Mouse (Mus musculus) MEL (cell line): ENCODE results near the gene Mgll.

Experiments
- CTCF ChIP-seq, 3 experiments: IDR thresholded peaks in 2 of 3; conservative IDR thresholded peaks in 1 of 3; 2 replicates each; pipeline ENCODE4 v1.5.1; 2011 to 2012; ENCODE audit warnings: low read length in 3 of 3, low read depth in 2 of 3, mild to moderate bottlenecking in 2 of 3, improper control_type of control experiment in 1 of 3, inconsistent platforms in 1 of 3, mixed read lengths in 1 of 3, moderate library complexity in 1 of 3; ENCODE audit not compliant: control insufficient read depth in 1 of 3, insufficient read depth in 1 of 3, poor library complexity in 1 of 3, severe bottlenecking in 1 of 3
- GATA1 ChIP-seq: IDR thresholded peaks from 2 replicates; pipeline ENCODE4 v1.6.1; 2011; ENCODE audit warnings: low read depth, low read length, improper control_type of control experiment
- MAX ChIP-seq: IDR thresholded peaks from 2 replicates; pipeline ENCODE4 v1.6.1; 2011; ENCODE audit warnings: low read length, improper control_type of control experiment
- NELFE ChIP-seq: IDR thresholded peaks from 2 replicates; pipeline ENCODE4 v1.6.1; 2011; ENCODE audit warnings: low read depth, low read length, improper control_type of control experiment
- POLR2A ChIP-seq, 2 experiments: IDR thresholded peaks; 2 replicates each; pipeline ENCODE4 v1.6.1; 2011 to 2012; ENCODE audit warnings: low read length in 2 of 2, mild to moderate bottlenecking in 2 of 2, control low read depth in 1 of 2, improper control_type of control experiment in 1 of 2, low read depth in 1 of 2, moderate library complexity in 1 of 2; ENCODE audit not compliant: control insufficient read depth in 1 of 2, insufficient read depth in 1 of 2, poor library complexity in 1 of 2
- POLR2AphosphoS5 ChIP-seq: IDR thresholded peaks from 2 replicates; pipeline ENCODE4 v1.6.1; 2012; ENCODE audit warnings: low read depth, borderline replicate concordance, mild to moderate bottlenecking, inconsistent platforms, low read length, moderate library complexity, mixed read lengths
- RAD21 ChIP-seq: IDR thresholded peaks from 2 replicates; pipeline ENCODE4 v1.6.1; 2011; ENCODE audit warnings: mild to moderate bottlenecking, low read depth, low read length, improper control_type of control experiment
- UBTF ChIP-seq: IDR thresholded peaks from 2 replicates; pipeline ENCODE4 v1.6.1; 2012; ENCODE audit warnings: low read depth, mild to moderate bottlenecking, inconsistent platforms, low read length, improper control_type of control experiment, moderate library complexity, borderline replicate concordance; ENCODE audit not compliant: insufficient read depth

DNA sequence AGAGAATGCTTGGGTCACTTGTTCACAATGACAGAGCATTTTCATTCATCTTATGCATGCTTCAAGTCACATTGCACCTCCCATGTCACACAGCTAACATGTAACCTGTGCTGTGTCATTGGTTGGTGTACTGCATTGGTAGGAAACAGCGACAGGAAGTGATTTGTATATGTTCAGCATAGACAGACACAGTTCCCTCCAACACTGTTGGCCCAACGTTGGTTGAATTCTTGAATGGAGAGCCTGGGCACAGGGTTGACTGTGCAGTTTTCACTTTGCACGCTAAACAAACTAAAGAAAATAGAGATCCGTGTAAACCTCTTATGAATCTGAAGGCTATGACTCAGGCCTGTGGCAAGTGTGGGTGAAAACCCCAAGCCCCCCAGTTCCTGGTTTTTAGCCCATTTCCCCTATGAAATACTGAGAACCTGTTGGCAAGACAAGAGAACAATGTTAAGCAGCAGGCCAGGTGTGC, 10.0 kb upstream of the Mgll start:
- no peak for TF ChIP-seq RAD21
- no peak for TF ChIP-seq CTCF (IDR thresholded peaks at IDR 0.05 in 2 of 3, conservative IDR thresholded peaks at IDR 0.05 in 1 of 3; ENCODE audit: control insufficient read depth in 1 of 3, insufficient read depth in 1 of 3, low read depth in 2 of 3, low read length in 3 of 3, poor library complexity in 1 of 3, severe bottlenecking in 1 of 3)
- no peak for TF ChIP-seq POLR2A (IDR thresholded peaks at IDR 0.05; ENCODE audit: control insufficient read depth in 1 of 2, insufficient read depth in 1 of 2, low read depth in 1 of 2, low read length in 2 of 2, poor library complexity in 1 of 2)
- no peak for TF ChIP-seq POLR2AphosphoS5
- no peak for TF ChIP-seq UBTF
- TF ChIP-seq NELFE, result no peak
- no peak for TF ChIP-seq MAX
- TF ChIP-seq GATA1, result no peak
